Mouse (Mus musculus) lung, postnatal 0 days (tissue): Measurements from ENCODE around the gene Clybl. TPM values are rescaled to one million over a fixed set of nuclear protein-coding genes. Genes with fewer than 3 reads are reported as not detected.

Experiments
- ATAC-seq: fragments of 200-750 bp; cut with Nextera tagmentation; 2 replicates; pipeline ENCODE4 v1.8.0; 2017; ENCODE audit warnings: moderate library complexity
- DNase-seq: peaks from one replicate; pipeline ENCODE4 v3.0.0-alpha.2; 2016; ENCODE audit warnings: low spot score
- H3K27ac ChIP-seq: fragments of 300-500 bp; sonication (generic); 2 replicates; pipeline ENCODE4 v1.5.1; 2014; ENCODE audit warnings: antibody characterized with exemption, mild to moderate bottlenecking, low read length, mixed read lengths
- H3K27me3 ChIP-seq: fragments of 300-500 bp; sonication (generic); replicated peaks from 2 replicates; pipeline ENCODE4 v1.6.1; 2014; ENCODE audit warnings: low read length, mixed read lengths; ENCODE audit not compliant: insufficient read depth
- H3K36me3 ChIP-seq: fragments of 300-500 bp; sonication (generic); 2 replicates; pipeline ENCODE4 v1.6.1; 2014; ENCODE audit warnings: low read length, mixed read lengths; ENCODE audit not compliant: insufficient read depth
- H3K4me1 ChIP-seq: fragments of 300-500 bp; sonication (generic); 2 replicates; pipeline ENCODE4 v1.6.1; 2014; ENCODE audit warnings: antibody characterized with exemption, low read depth, low read length, mixed read lengths; ENCODE audit not compliant: insufficient read depth
- H3K4me2 ChIP-seq: fragments of 300-500 bp; sonication (generic); replicated peaks from 2 replicates; pipeline ENCODE4 v1.6.1; 2014; ENCODE audit warnings: low read depth, mild to moderate bottlenecking, low read length, moderate library complexity, mixed read lengths
- H3K4me3 ChIP-seq: fragments of 300-500 bp; sonication (generic); 2 replicates; pipeline ENCODE4 v1.5.1; 2014; ENCODE audit warnings: low read depth, low read length
- H3K9ac ChIP-seq: fragments of 300-500 bp; sonication (generic); replicated peaks from 2 replicates; pipeline ENCODE4 v1.6.1; 2014; ENCODE audit warnings: low read depth, mild to moderate bottlenecking
- H3K9me3 ChIP-seq: fragments of 300-500 bp; sonication (generic); 2 replicates; pipeline ENCODE4 v1.6.1; 2016; ENCODE audit warnings: low read length, mixed read lengths
- CTCF ChIP-seq: IDR thresholded peaks from 2 replicates; pipeline ENCODE4 v1.5.1; 2016; ENCODE audit warnings: antibody characterized with exemption, mild to moderate bottlenecking
- EP300 ChIP-seq: IDR thresholded peaks from 2 replicates; pipeline ENCODE4 v1.6.1; 2016; ENCODE audit warnings: antibody characterized with exemption, mild to moderate bottlenecking, control low read depth
- WGBS: fragments of 180-500 bp; shearing (Covaris S2); extraction: QIAGEN DNeasy Blood & Tissue Kit; methylation state at CpG from one replicate; pipeline ENCODE4 v1.1.7; 2014; 5-methylcytosine and 5-hydroxymethylcytosine counted together
- polyA plus RNA-seq: library from polyadenylated mRNA; unstranded; fragments of >200 nt; fragmentation: Nextera tagmentation; extraction: Ambion mirVana; gene quantifications from 2 replicates; pipeline ENCODE4 v1.2.1, GENCODE M21; 2015

Gene Clybl
- polyA plus RNA-seq, 1 experiment from 2014 or later = 9.2 TPM

GRCm38 (mm10) chr14:122265214-122265613, 83.7 kb downstream of the Clybl start:
- Histone ChIP-seq H3K4me1 (no peaks in the 10 kb centered on the region), H3K27me3 (no peaks in the 10 kb centered on the region), H3K27ac (no peak overlapping the region), H3K4me3 (no peak overlapping the region), H3K9me3 (no peaks in the 10 kb centered on the region), H3K9ac (no peak overlapping the region), H3K4me2 (no peak overlapping the region), H3K36me3 (no peaks in the 10 kb centered on the region)
- no peak for TF ChIP-seq EP300
- TF ChIP-seq CTCF = no peak
- WGBS = 42% methylated on average over 7 of the region's 7 CpGs
- DNase-seq (no peak), ATAC-seq (no peak)

GRCm38 (mm10) chr14:122267590-122267989, 86.1 kb downstream of the Clybl start:
- TF ChIP-seq EP300 (no peak), CTCF (no peak)
- DNase-seq = no peak
- Histone ChIP-seq H3K4me3 (no peak overlapping the region), H3K27ac (no peak overlapping the region), H3K27me3 (no peaks in the 10 kb centered on the region), H3K4me1 (no peaks in the 10 kb centered on the region), H3K4me2 (no peak overlapping the region), H3K36me3 (no peaks in the 10 kb centered on the region), H3K9me3 (no peaks in the 10 kb centered on the region), H3K9ac (no peak overlapping the region)
- WGBS = 23% methylated on average over 4 of the region's 4 CpGs
- ATAC-seq = no peak

GRCm38 (mm10) chr14:122271104-122271746, 89.7 kb downstream of the Clybl start:
- ATAC-seq = no peak
- Histone ChIP-seq H3K4me2 (no peak overlapping the region), H3K9me3 (no peaks in the 10 kb centered on the region)

GRCm38 (mm10) chr14:122277142-122277541, 95.6 kb downstream of the Clybl start:
- Histone ChIP-seq H3K9me3 (no peaks in the 10 kb centered on the region), H3K27me3 (0 out of 2 replicates have a peak, but pooled peaks cover 21% of the 10 kb centered on the region), H3K27ac (no peak overlapping the region), H3K4me3 (no peak overlapping the region), H3K4me1 (no peaks in the 10 kb centered on the region), H3K9ac (no peak overlapping the region), H3K36me3 (no peaks in the 10 kb centered on the region), H3K4me2 (no peak overlapping the region)
- no peak for TF ChIP-seq EP300
- TF ChIP-seq CTCF = no peak
- no peak for DNase-seq
- ATAC-seq = no peak
- WGBS = 87% methylated on average over 8 of the region's 8 CpGs

More at GRCm38 (mm10) chr14:122271104-122271746, 89.7 kb downstream of the Clybl start:
- DNase-seq = no peak
- TF ChIP-seq EP300 (no peak), CTCF (no peak)
- Histone ChIP-seq H3K27me3 (no peaks in the 10 kb centered on the region), H3K36me3 (no peaks in the 10 kb centered on the region), H3K4me1 (no peaks in the 10 kb centered on the region), H3K4me3 (no peak overlapping the region), H3K27ac (no peak overlapping the region), H3K9ac (no peak overlapping the region)
- WGBS = 39% methylated on average over 14 of the region's 14 CpGs

- 61% methylated on average over 16 of the region's 16 CpGs for WGBS
- no peak overlapping the region for H3K27ac ChIP-seq
- no peaks in the 10 kb centered on the region for H3K4me1 ChIP-seq
- H3K27me3 ChIP-seq = 0 out of 2 replicates have a peak, but pooled peaks cover 26% of the 10 kb centered on the region
- no peak overlapping the region for H3K4me3 ChIP-seq
- no peaks in the 10 kb centered on the region for H3K36me3 ChIP-seq
- TF ChIP-seq EP300 = no peak
- ATAC-seq = no peak
- DNase-seq = no peak
- H3K9ac ChIP-seq = no peak overlapping the region
- no peaks in the 10 kb centered on the region for H3K9me3 ChIP-seq
- H3K4me2 ChIP-seq = no peak overlapping the region
Observed at GRCm38 (mm10) chr14:122279462-122280308, 98.2 kb downstream of the Clybl start.

- Histone ChIP-seq H3K4me1 (no peaks in the 10 kb centered on the region), H3K27ac (no peak overlapping the region), H3K9ac (no peak overlapping the region), H3K9me3 (no peaks in the 10 kb centered on the region), H3K4me2 (no peak overlapping the region), H3K4me3 (no peak overlapping the region; the same call in 1 of the 2 replicates), H3K36me3 (no peaks in the 10 kb centered on the region), H3K27me3 (0 out of 2 replicates have a peak, but pooled peaks cover 30% of the 10 kb centered on the region)
- WGBS = 29% methylated on average over 21 of the region's 21 CpGs
- DNase-seq (no peak), ATAC-seq (no peak)
- no peak for TF ChIP-seq CTCF
- no peak for TF ChIP-seq EP300
Observed at GRCm38 (mm10) chr14:122280309-122281071, 99.0 kb downstream of the Clybl start.
